Mouse (Mus musculus): ENCODE measurements at regions not wholly inside any gene's neighbourhood (a gene's known extent, or its start where the extent isn't known, plus 50 kb on each side); places are given as distances from the start of the nearest gene placed in this dataset.

GRCm38 (mm10) chr9:113112753-113113152 lies 595.3 kb downstream of the Pdcd6ip start:
- no peak for TF ChIP-seq POLR2A (IDR thresholded peaks at IDR 0.05; ENCODE audit: low read depth, low read length)
- no peak for TF ChIP-seq CTCF (conservative IDR thresholded peaks at IDR 0.05; ENCODE audit: insufficient read depth, insufficient read length, low read depth, low read length)
